8 mouse cellular contexts compared by ENCODE assay signal in genomic region chr7:141462333-141462821, GRCm38 (mm10). TPM values are rescaled to one million over a fixed set of nuclear protein-coding genes. Genes with fewer than 3 reads are reported as not detected.
DNase-seq lines count a peak whose midpoint lies in the region; ATAC-seq lines count a peak whose summit lies in the region.

No protein-coding gene starts in this region.

- peaks cover 96% of the 10 kb centered on the region for H3K27me3 ChIP-seq in hindbrain, embryonic 10.5 days (ENCODE audit: insufficient read depth, poor library complexity, severe bottlenecking)
- H3K27me3 ChIP-seq in limb, embryonic 12.5 days, result peaks cover 84% of the 10 kb centered on the region
- peaks cover 65% of the 10 kb centered on the region for H3K27me3 ChIP-seq in midbrain, embryonic 15.5 days (replicated peaks)

- peak overlapping the region; percentile 54 for H3K4me3 ChIP-seq in hindbrain, embryonic 10.5 days
- peak overlapping the region; percentile 42; the same call in 1 of the 2 replicates for H3K4me3 ChIP-seq in limb, embryonic 12.5 days (replicated peaks)
- peak overlapping the region; percentile 38 for H3K4me3 ChIP-seq in midbrain, embryonic 15.5 days

- H3K36me3 ChIP-seq in hindbrain, embryonic 10.5 days, result peaks cover 20% of the 10 kb centered on the region
- peaks cover 8% of the 10 kb centered on the region; the same call in 1 of the 2 replicates for H3K36me3 ChIP-seq in limb, embryonic 12.5 days
- H3K36me3 ChIP-seq in midbrain, embryonic 15.5 days (replicated peaks), result 0 out of 2 replicates have a peak, but pooled peaks cover 4% of the 10 kb centered on the region

- peak; percentile 64 for DNase-seq in cerebellum, adult 11-12 months
- no peak for DNase-seq in cerebellum, postnatal 4 days (ENCODE audit: low spot score in 2 of 2)
- peak; percentile 78 for DNase-seq in adipocyte (ENCODE audit: low spot score)
- no peak for DNase-seq in hindbrain, embryonic 10.5 days (ENCODE audit: low spot score)
- no peak for DNase-seq in B cell, adult 2 months
- DNase-seq in left cerebral cortex, postnatal 25 days (ENCODE audit: low spot score in 2 of 2), result no peak

- peak overlapping the region; percentile 58; the same call in 1 of the 2 replicates for H3K9ac ChIP-seq in limb, embryonic 12.5 days (replicated peaks)
- H3K9ac ChIP-seq in midbrain, embryonic 15.5 days, result 0 out of 2 replicates have a peak overlapping the region, but pooled peaks have one; percentile 40

- H3K9me3 ChIP-seq in hindbrain, embryonic 10.5 days, result no peaks in the 10 kb centered on the region
- no peaks in the 10 kb centered on the region for H3K9me3 ChIP-seq in limb, embryonic 12.5 days
- no peaks in the 10 kb centered on the region for H3K9me3 ChIP-seq in midbrain, embryonic 15.5 days

- no peak overlapping the region for H3K27ac ChIP-seq in hindbrain, embryonic 10.5 days
- H3K27ac ChIP-seq in limb, embryonic 12.5 days, result no peak overlapping the region
- no peak overlapping the region for H3K27ac ChIP-seq in midbrain, embryonic 15.5 days

- 13% methylated on average over 5 of the region's 5 CpGs for WGBS in hindbrain, embryonic 10.5 days
- WGBS in limb, embryonic 12.5 days, result 7% methylated on average over 5 of the region's 5 CpGs
- WGBS in midbrain, embryonic 15.5 days, result 24% methylated on average over 5 of the region's 5 CpGs

- ATAC-seq in limb, embryonic 12.5 days (ENCODE audit: insufficient number of reproducible peaks, insufficient read depth, low FRiP score, low TSS enrichment, low read depth), result no peak
- ATAC-seq in midbrain, embryonic 15.5 days (replicated peaks), result no peak

- intact Hi-C loops in left cerebral cortex, postnatal 25 days (cut with DNase I), result no loop called here

- H3K4me1 ChIP-seq in hindbrain, embryonic 10.5 days (replicated peaks), result peaks cover 62% of the 10 kb centered on the region
- H3K4me1 ChIP-seq in limb, embryonic 12.5 days (replicated peaks), result peaks cover 41% of the 10 kb centered on the region
- H3K4me1 ChIP-seq in midbrain, embryonic 15.5 days, result peaks cover 20% of the 10 kb centered on the region

- peak overlapping the region; percentile 78 for H3K4me2 ChIP-seq in limb, embryonic 12.5 days
- H3K4me2 ChIP-seq in midbrain, embryonic 15.5 days, result peak overlapping the region; percentile 59

RNA-seq across cellular contexts. Expression of gene Cracr2b, which starts 1.5 kb away (rescaled TPM):
- 8.1 and 9.1 TPM in 2 replicates for polyA plus RNA-seq in hindbrain, embryonic 10.5 days (2016; fragmentation: Nextera tagmentation; extraction: Ambion mirVana)
- 7.7 and 9.8 TPM in 2 replicates for polyA plus RNA-seq in limb, embryonic 12.5 days (2016; fragmentation: Nextera tagmentation; extraction: Ambion mirVana)
- 7.6 and 8.7 TPM in 2 replicates for polyA plus RNA-seq in midbrain, embryonic 15.5 days (2015; fragmentation: Nextera tagmentation; extraction: Ambion mirVana)
- 1 to 10 TPM; 2.5 to 4.1 TPM for total RNA-seq in left cerebral cortex, postnatal 25 days (2021)

RNA-seq across cellular contexts. Expression of gene Cd151, which starts 4.8 kb away (rescaled TPM):
- 26.0 and 29.7 TPM in 2 replicates for polyA plus RNA-seq in hindbrain, embryonic 10.5 days (2016; fragmentation: Nextera tagmentation; extraction: Ambion mirVana)
- polyA plus RNA-seq in limb, embryonic 12.5 days (2016; fragmentation: Nextera tagmentation; extraction: Ambion mirVana), result 11.3 and 13.5 TPM in 2 replicates
- 18.8 and 20.5 TPM in 2 replicates for polyA plus RNA-seq in midbrain, embryonic 15.5 days (2015; fragmentation: Nextera tagmentation; extraction: Ambion mirVana)
- total RNA-seq in left cerebral cortex, postnatal 25 days (2021), result 10 to 100 TPM; 25.3 to 29.6 TPM

RNA-seq across cellular contexts. Expression of gene Pnpla2, which starts 7.4 kb away (rescaled TPM):
- 19.3 and 20.3 TPM in 2 replicates for polyA plus RNA-seq in hindbrain, embryonic 10.5 days (2016; fragmentation: Nextera tagmentation; extraction: Ambion mirVana)
- polyA plus RNA-seq in limb, embryonic 12.5 days (2016; fragmentation: Nextera tagmentation; extraction: Ambion mirVana), result 13.7 and 14.9 TPM in 2 replicates
- 17.7 and 20.1 TPM in 2 replicates for polyA plus RNA-seq in midbrain, embryonic 15.5 days (2015; fragmentation: Nextera tagmentation; extraction: Ambion mirVana)
- 10 to 100 TPM; 21.4 to 28.6 TPM for total RNA-seq in left cerebral cortex, postnatal 25 days (2021)

RNA-seq across cellular contexts. Expression of gene Polr2l, which starts 12.6 kb away (rescaled TPM):
- 89.5 and 90.0 TPM in 2 replicates for polyA plus RNA-seq in hindbrain, embryonic 10.5 days (2016; fragmentation: Nextera tagmentation; extraction: Ambion mirVana)
- polyA plus RNA-seq in limb, embryonic 12.5 days (2016; fragmentation: Nextera tagmentation; extraction: Ambion mirVana), result 65.7 and 67.3 TPM in 2 replicates
- 82.4 and 83.8 TPM in 2 replicates for polyA plus RNA-seq in midbrain, embryonic 15.5 days (2015; fragmentation: Nextera tagmentation; extraction: Ambion mirVana)
- 10 to 100 TPM; 40.8 to 45.7 TPM for total RNA-seq in left cerebral cortex, postnatal 25 days (2021)

RNA-seq across cellular contexts. Expression of gene Tspan4, which starts 12.7 kb away (rescaled TPM):
- polyA plus RNA-seq in hindbrain, embryonic 10.5 days (2016; fragmentation: Nextera tagmentation; extraction: Ambion mirVana), result 36.3 and 38.6 TPM in 2 replicates
- polyA plus RNA-seq in limb, embryonic 12.5 days (2016; fragmentation: Nextera tagmentation; extraction: Ambion mirVana), result 24.8 and 33.0 TPM in 2 replicates
- polyA plus RNA-seq in midbrain, embryonic 15.5 days (2015; fragmentation: Nextera tagmentation; extraction: Ambion mirVana), result 49.1 and 55.3 TPM in 2 replicates
- 10 to 100 TPM; 13.8 to 16.6 TPM for total RNA-seq in left cerebral cortex, postnatal 25 days (2021)

Comparison
In these comparisons a context has a peak if more than half of its experiments do, and no peak if none do; other contexts are left out.
1. DNase-seq: peak in cerebellum, adult 11-12 months (single experiment) and adipocyte (single experiment); none in cerebellum, postnatal 4 days (0 of 2), hindbrain, embryonic 10.5 days (single experiment), B cell, adult 2 months (0 of 2) and left cerebral cortex, postnatal 25 days (0 of 2).
2. Peak in every context shown above with its lines, with median percentiles within 50 percentile points of each other: H3K4me3 ChIP-seq.